Mouse (Mus musculus): ENCODE measurements around the gene Pigt.

The Pigt gene

DNA sequence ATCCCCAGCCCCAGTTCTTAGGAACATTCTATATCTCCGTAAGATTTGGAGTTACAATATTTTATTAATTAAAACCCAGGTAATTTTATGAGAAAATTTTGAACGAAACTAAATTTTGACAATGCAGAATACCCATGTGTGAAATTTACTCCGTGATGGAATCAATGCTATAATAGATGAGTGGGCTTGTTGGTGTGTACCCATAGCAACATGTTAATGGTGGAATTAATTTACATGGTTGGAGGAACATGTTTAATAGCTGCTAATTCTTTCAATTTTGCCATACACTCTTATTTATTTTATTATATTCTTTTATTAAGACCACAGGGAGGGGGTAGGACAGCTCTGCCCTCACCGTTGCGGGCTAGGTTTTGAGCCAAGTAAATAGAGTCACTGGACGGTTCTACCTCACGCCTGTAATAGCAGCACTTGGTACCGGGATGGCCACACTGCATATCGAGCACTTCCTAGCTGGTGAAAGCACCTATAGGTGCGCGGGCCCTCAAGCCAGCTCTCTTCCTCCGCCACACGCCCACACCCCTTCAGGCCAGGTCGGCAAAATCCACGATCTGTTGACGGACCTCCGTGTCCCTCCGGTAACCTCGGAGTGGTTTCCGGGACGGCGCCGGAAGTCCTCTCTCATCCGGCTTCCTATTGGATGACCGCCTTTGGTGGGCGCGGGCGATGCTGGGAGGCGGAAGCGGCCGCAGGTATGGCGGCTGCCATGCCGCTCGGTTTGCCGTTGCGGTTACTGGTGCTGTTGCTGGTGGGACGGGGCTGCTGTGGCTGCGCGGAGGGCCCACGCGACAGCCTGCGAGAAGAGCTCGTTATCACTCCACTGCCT is at the start of gene Pigt:
TSS of gene Pigt (plus strand) at position 674 of the 844 bp plus-strand sequence.
- peak in 1 of 2 experiments; percentile 86 for DNase-seq (ENCODE audit: low spot score in 2 of 2)

DNA sequence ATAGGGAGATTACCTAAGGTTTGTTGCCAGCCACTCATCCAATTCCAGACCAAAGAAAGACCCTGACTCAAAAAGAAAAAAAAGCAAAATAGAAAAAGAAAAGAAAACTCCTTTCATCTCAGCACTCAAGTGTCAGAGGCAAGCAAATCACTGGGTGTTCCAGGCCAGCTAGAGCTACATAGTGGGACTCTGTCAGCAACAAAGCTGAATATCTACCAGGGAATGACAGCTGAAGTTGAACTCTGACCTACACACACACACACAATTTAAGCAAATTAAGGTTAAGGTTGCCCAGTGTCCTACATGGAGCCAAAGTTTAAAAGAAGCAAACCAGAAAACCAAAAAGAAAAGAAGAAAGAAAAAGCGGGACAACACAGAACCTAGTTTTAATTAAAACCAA is 49.2 kb upstream of the Pigt start:
- no peak for DNase-seq (ENCODE audit: low spot score in 2 of 2)

DNA sequence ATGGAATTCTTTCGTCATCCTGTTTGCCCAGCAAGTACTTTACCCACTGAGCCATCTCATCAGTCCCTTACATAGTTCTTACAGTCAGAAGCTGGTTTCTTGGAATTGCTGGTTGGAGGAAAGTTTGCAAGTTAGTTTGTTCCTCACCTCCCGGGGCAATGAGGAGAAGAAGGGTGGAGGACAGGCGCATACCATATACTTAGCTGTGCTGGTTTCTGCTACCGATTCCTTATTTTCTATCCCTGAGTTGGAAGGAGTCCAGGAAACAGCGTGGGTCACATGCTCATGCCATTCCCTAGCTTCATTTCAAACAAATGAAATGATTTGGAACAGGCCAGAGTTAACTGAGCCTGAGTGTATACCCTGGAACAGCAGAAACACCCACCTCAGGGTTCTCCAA is 48.4 kb upstream of the Pigt start:
- DNase-seq (ENCODE audit: low spot score in 2 of 2), result no peak

DNA sequence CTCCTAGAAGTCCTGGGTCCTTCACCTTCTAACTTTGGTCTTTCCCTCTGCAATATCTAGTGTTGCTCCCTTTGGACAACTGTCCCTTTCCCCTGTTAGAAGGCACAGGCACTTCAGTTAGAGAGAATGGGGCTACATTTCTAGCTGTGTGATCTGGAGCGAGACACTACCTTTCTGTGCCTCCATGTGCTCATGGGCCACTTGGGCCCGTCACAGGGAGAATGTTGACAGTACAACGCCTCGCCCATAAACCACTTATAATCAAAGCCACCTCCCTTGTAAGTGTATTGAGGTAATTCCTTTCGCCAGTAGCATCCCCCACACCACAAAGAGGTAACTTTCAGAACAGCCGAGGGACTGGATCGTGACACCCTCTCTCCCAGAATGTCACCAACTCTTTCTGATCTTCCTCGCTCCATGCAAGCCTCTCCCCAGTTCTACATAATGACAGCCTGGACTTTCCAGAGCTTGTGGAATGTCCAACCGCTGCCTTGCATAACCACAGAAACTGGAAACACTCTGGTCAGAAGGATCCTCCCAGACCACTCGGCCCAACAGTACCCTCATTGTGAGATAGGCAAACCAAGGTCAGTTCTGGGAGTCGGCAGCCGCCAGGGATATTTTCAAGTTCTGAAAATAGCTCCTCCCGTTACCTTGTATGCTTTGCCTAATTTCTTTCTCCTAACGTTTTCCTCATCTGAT is 47.8 kb upstream of the Pigt start:
- no peak for DNase-seq (ENCODE audit: low spot score in 2 of 2)

DNA sequence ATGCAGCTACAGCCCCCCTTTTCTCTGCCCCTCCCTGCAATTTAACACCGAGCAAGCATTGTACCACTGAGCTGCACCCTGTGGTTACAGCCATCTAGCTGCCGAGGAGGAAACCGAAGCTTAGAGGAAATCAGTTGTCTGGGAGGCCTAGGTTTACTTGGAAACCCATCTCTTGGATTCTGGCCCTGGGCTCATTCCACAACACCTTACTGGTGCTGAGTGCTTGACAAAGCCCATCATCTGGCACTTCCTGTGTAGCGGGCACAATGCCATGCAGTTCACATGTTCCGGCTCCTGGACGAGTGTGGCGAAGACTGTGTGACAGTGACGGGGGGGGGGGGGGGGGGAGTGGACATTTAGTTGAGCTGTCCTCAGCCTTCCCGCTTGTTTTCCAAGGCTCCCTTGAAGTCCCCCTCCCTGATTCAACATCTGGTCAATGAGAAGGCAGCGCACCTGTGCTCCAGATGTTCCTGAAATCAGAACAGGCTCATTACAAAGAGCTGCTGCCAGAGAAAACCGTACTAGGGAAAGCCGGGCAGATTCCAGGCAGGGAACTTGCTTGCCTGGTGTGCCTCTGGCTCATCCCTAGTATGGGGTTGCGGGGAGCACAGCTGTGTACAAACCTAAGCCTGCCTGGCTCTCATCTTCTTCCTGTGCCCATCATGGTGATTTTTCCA is 45.2 kb upstream of the Pigt start:
- no peak for DNase-seq (ENCODE audit: low spot score in 2 of 2)

DNA sequence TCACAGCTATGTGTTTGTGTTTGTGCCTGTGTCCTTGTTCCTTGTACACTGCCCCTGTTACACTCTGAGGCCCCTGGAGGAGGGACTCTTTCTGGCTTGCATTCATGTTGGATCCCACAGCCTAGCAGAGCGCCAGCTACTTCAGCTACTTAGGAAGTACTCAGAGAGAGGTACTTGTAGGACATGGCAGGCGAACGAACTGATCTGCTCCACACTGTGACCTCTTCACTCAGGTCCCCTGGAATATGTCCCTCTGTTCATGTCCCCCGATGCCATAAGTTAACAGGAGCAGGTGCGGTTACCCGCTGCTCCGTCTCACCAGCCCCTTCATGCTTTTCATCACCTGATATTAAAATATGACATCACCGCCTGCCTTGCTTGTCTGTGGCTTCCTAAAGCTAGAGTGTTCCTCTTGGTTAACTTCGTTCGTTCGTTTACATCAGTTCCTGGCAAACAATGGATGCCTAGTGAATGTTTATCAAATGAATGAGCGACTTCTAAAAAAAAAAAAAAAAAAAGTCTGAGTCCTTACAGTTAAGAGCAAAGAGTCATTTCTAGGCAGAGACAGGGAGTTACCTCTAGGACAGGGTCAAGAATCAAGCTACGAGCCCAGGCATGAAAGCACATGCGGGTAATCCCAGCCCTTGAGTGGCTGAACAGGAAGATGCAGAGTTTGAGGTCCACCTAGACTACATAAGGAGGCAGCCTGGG is 44.1 kb upstream of the Pigt start:
- DNase-seq (ENCODE audit: low spot score in 2 of 2), result no peak

DNA sequence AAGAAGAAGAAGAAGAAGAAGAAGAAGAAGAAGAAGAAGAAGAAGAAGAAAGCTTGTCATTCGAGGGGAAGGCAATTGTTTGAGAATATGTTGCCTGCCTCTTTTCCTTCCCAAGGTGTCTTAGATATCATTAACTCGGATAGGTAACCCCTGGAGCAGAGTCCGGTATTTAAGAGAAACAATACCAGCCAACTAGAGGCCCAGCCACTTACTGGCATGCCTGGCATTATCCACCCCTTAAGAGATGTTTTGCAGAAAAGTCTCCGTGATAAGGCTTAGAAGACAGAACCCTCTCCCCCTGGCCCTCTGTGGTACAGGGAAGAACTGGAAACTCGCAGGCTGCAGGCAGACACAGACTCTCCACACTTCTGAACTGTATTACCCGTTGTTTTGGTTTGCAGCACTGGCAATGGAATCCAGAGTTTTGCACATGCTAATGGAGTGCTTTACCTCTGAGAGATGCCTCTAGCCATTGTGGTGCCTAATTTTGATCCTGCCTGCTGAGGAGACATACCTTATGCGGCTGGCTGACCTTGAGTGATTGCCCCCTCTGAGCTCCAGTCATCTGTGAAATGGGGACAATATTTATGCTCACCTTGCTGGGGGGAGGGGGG is 43.3 kb upstream of the Pigt start:
- no peak for DNase-seq (ENCODE audit: low spot score in 2 of 2)

DNA sequence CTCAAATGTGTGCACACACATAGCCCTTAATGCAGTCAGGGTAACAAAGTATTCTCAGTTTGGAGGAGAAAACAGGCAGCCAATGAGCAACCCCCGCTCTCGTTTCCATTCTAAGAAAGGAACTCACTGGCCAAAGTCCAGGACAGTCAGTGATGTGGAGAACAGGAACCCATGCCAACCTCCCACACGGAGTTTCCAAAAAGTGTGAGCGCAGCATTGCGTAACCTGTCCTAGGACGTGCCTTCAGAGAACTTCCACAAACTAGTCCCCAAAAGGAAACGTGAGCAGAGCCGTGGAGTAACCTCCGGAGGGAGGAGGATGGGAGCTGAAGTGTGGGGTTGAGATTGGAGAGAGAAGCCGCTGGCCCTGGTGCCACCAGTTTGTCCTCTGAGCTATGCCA is 42.5 kb upstream of the Pigt start:
- peak; percentile 71 to 93 for DNase-seq (ENCODE audit: low spot score in 2 of 2)

DNA sequence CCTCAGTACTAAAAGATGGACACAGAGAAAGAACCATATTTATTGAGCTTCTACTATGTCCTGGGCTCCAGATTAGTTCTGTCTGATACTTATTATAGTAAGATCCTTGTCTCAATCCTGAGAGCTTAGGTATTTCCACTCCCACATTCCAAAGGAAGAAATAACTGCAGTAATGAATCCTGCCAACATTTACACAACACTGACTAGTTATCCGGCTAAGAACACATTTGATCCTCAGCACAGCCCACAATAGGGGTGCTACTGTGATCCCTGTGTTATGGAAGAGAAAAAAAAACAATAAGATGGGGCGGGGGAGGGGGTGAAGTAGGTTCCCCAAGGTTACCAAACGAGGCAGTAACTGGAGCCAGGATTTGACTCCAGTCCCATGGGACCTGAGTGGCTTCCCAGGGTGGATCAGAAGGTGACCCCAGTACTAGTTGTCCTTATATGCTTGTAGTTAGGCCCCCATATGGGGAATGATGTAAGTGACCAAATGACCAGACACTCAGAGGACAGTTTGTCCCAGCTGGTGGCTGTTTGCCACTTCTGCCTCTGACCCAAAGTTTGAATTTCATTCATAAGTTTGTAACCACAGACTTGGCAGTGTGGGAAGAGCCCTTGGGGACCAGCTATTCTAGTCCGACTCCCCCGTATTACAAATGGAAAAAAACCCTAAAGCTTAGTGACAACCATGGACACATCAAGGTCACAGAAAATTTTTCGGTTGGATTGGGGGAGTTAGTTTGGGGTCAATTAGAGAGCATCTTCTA is 41.7 kb upstream of the Pigt start:
- no peak for DNase-seq (ENCODE audit: low spot score in 2 of 2)

DNA sequence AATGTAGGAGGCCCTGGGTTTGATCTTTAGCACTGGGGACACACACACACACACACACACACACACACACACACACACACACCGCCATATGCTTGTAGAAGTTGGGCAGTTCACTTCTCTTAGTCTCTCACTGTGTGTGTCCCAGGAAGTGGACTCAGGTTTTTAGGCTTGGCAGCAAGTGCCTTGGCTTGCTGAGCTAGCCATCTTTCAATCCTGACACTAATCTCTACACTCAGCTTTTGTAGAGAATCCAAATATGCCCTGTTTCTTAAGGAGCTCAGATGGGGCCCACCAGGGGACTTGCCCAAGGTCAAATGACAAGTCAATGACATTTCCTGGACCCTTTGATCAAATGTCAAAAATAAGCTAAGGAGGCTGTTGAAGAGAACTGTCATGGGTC is 40.9 kb upstream of the Pigt start:
- DNase-seq (ENCODE audit: low spot score in 2 of 2), result no peak

DNA sequence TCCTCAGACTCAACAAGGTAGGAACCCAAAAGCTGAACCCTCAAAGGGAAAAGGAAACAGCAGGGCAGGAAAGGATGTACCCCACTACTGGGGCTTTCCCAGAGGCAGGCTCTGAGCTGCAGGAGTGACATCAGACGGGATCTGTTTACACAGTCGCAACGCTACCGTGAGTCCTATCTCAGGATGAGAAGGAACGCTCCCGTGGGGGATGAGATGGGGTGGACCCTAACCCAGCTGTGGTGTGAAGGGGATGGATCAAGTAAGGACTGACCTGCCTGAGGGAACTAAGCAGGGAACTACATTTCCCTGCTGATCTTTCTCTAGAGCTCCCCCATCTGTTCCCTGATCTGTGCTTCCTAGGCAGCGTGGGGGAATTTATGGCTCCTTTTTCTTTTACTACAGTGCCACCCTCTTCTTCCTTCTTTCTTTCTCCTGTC is 40.4 kb upstream of the Pigt start, which contains the start of gene Sys1:
TSS of gene Sys1 (plus strand) at position 101 of the 437 bp plus-strand sequence.
- DNase-seq (ENCODE audit: low spot score in 2 of 2), result peak in 1 of 2 experiments; percentile 50

DNA sequence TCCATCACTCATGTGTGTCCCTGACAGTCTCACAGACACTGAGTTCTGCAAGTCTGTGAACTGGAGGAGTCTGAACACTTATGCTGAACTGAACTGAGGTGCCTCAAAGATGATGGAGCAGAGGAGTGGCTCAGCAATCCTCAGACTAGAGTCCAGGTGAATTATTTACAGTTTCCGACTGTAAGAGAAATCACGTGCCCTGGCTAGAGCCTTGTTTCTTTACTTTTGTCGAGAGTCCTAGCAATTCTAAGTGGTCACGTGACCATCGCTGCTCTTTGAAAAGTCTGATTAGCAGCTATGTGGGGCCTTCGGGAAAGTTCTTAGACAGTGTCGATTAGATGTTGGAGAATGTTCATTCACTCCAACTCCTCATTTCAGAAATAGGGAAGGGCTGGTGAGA is 39.4 kb upstream of the Pigt start:
- DNase-seq (ENCODE audit: low spot score in 2 of 2), result no peak

DNA sequence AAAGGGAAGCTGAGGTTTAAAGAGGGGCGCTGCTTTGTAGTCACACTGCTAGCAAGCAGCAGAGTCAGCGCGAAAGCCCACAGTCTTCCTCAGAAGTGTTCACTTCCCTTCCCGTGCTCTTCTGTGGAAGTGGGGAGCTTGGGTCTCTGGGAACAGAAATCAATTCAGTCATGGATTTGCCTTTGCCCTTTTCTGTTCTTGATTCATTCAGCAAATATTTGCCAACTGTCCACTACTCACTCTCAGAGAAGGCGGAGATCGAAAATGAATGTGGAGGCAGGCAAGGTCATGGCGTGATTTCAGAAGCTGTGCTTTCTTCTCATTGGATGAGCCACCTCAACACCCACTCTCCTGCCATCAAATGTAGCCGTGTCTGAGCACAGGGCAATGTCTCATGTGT is 38.8 kb upstream of the Pigt start:
- DNase-seq (ENCODE audit: low spot score in 2 of 2), result no peak

DNA sequence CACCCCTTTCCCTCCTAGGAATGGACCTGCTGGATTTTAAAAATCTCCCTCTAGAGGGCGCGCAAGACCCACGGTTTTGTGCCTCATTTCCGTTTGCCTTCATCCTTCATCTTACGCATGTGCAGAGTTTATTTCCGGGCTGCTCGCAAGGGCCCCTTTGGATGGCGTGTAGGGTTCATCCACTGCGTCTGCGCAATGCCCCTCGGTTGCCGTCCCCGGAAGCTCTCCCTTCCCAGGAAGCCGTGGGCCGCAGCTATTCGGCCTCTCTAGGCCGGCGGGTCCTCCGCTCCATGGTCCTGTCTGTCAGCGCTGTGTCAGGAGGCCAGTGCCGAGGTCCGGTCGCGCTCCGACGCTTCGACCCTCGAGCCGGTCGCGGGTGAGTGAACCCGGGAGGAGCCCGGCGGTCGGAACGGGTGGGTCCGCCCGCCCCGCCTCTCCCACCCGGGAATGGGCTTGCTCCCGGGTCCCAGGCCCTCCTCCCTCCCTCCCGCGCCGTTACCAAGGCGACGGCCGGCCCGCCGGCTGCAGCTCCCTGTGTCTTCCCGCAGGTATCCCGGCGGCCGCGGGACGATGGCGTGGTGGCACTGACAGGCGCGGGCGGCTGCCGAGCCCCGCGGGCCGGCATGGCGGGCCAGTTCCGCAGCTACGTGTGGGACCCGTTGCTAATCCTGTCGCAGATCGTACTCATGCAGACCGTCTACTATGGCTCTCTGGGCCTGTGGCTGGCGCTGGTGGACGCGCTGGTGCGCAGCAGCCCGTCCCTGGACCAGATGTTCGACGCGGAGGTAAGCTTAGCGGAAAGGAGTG is 36.4 kb upstream of the Pigt start, which contains the start of gene Gm20458:
TSS of gene Gm20458 (plus strand) at position 223 of the 807 bp plus-strand sequence.
- peak; percentile 95 to 98 for DNase-seq (ENCODE audit: low spot score in 2 of 2)

DNA sequence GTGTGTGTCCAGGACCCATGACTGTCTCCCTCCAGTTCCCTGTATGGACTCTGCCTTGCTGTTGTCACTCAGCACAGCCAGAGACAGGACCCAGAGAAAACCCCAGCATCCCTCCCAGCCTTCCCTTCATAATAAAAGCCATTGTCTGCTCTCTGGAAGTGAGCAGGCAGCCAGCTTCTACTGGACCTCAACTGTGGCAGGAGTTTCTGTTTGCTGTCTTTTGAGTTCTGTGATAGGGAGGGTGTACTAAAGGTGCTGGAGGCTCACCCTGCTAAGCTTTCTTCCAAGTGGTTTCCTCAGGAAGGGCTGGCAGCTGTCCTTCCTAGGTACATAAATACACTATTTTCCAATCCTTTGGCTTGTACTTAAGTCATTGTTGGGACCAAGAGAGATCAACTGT is 32.2 kb upstream of the Pigt start:
- DNase-seq (ENCODE audit: low spot score in 2 of 2), result no peak

DNA sequence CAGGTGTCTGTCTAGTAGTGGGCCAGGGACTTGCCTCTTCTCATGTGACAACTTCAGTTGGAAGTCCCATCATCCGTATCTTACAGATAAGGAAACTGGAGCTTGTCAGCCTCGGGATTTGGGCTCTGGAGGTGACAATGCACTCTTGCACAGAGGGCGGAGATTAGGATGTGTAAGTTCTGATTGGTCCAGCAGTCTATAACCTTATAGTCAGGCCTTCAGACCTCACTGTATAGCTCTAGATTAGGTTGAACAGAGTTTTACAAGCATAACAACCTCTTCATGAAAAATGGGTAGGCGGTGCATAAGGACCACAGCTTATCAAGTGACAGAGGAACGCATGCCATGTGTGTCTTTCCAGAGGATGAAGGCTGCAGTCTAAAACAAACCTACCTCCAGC is 30.5 kb upstream of the Pigt start:
- DNase-seq (ENCODE audit: low spot score in 2 of 2), result no peak

DNA sequence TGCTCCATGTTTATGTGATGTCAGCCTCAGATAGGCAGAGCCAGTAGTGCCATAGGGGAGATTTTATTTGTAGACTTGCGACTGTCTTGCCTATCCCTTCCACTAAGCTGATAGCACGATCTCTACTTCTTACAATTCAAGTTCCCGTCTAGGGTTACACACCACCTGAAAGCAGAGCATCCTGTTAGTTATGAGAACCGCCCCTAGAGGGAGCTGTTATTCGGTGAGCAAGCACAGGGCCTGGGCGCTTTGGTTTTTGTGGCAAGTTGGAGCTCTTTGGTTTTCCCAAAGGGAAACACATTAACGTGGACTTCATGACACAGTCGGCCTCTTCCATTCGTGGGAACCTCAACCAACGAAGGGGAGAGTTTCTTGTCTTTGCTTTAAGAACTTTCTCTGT is 27.1 kb upstream of the Pigt start:
- peak in 1 of 2 experiments; percentile 61 for DNase-seq (ENCODE audit: low spot score in 2 of 2)

DNA sequence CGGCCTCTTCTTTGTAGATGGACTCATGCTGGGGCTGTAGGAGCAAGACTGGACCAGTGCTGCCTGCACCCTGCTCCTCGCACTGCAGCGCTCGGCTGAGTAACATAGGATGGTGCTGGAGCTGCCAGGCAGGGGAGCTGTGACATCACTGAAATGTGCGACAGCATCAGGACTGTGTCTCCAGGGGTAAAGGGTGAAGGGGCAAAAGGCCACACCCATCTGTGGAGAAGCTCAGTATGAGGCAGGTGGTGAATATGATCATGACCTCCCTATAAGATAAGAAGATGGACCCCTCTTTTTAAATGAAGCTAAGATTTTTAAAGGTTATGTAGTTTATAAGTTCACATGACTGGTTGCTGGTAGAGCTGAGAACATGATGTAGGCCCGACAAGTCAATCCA is 23.7 kb upstream of the Pigt start, which contains the start of gene Trp53tg5:
TSS of gene Trp53tg5 (minus strand) at position 101 of the 400 bp plus-strand sequence.
- no peak for DNase-seq (ENCODE audit: low spot score in 2 of 2)

DNA sequence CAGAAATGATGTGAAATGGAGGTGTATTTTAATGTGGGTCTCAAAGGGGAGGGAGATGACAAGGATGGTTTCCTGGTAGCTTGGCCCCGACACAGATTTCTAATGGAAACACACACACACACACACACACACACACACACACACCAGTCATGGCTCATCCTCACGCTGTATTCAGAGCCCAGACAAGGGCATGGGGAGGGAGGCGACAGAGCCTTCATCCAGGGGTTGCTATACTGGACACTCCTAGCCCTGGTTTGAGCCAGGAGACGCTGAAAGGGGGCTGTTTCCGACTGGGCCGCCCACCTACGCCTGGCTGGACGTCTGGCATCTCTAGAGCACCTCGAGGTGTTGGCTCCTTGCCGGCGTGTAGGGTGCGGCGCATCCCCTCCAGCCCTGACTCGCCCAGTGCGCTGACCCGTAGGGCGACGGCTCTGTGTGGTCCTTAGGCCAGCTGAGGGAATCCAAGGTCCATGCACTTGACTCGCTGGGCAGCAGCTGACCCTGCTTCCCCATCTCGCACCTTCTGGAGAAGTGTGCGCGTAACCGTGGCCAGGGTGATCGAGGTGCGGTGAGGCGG is 11.6 kb upstream of the Pigt start, which contains the start of gene Dbndd2:
TSS of gene Dbndd2 (plus strand) at position 426 of the 577 bp plus-strand sequence.
- no peak for DNase-seq (ENCODE audit: low spot score in 2 of 2)

Measured in left cerebral cortex, adult 9 months (tissue).